Mouse (Mus musculus): ENCODE measurements at regions not wholly inside any gene's neighbourhood (a gene's known extent, or its start where the extent isn't known, plus 50 kb on each side); places are given as distances from the start of the nearest gene placed in this dataset.

DNA sequence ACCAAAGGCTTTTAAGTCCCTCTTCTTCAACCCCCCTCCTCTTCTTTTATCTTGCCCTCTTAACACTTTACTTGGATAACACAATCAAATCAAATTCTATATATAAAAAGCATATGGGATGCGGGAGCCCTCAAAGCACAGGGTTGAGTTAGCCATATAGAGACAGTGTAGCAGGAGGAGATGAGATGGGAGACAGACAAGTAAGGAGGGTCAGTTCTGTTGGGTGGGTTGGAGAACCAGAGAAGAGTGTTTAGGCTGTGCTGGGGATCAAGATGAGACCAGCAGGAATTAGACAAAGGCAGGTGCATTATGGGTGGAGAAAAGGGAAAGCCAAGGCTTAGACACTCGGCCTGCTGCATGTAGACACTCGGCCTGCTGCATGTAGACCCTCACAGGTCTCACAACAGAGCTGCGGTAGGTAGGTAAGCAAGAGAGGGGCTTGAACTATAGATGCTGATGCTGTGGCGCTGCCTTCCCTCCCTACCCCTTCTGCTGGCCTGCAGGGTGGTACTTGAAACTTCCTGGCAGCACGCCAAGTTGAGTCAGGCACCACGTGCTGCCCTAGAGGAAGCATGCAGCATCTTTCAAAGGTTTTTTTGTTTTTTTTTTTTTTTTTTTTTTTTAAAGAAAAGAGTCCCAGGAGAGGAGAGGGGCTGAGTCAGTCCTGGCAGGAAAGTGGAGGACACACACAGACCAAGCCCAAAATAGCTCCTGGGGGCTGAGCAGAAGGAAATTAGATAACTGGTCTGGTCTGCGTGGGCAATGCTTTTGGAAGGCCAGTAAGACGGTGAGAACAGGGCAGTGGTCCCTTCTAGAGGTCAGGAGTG is 101.3 kb upstream of the Serp2 start:
- Histone ChIP-seq H3K4me1 (ENCODE audit: control insufficient read depth, insufficient read depth, low read length) (peaks cover 13% of the 10 kb centered on the region), H3K4me3 (ENCODE audit: insufficient read depth, low read depth, low read length) (no peak overlapping the region), H3K27ac (ENCODE audit: insufficient read depth, low read depth, low read length) (no peak overlapping the region; the same call in 1 of the 2 replicates)
- WGBS: 37% methylated on average over 9 of the region's 9 CpGs
- TF ChIP-seq POLR2A (IDR thresholded peaks at IDR 0.05; ENCODE audit: insufficient read depth, low read depth, low read length): no peak
- TF ChIP-seq CTCF (IDR thresholded peaks at IDR 0.05; ENCODE audit: insufficient read depth, low read depth, low read length): no peak

DNA sequence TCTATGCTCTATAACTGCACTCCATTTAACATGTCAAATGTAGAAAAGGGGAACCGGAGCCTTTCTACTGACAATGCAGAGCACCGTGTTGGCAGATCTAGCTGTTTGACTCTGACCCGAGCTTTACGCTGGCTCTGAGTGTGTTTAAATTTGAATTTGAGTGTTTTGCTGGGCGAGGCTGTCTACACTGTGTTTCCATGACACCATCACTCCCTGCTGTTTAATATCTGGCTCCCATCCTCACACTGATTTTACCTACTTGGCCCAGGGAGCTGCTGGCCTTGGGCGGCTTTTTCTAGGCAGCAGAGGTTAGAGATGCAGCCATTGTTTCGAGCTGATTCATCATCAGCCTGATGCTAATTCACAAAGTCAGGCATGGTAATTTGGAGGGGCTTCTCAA is 100.7 kb upstream of the Serp2 start:
- TF ChIP-seq CTCF (IDR thresholded peaks at IDR 0.05; ENCODE audit: insufficient read depth, low read depth, low read length) (no peak), POLR2A (IDR thresholded peaks at IDR 0.05; ENCODE audit: insufficient read depth, low read depth, low read length) (no peak)
- Histone ChIP-seq H3K4me3 (ENCODE audit: insufficient read depth, low read depth, low read length) (no peak overlapping the region), H3K27ac (ENCODE audit: insufficient read depth, low read depth, low read length) (no peak overlapping the region), H3K4me1 (ENCODE audit: control insufficient read depth, insufficient read depth, low read length) (peaks cover 14% of the 10 kb centered on the region)
- 45% methylated on average over 7 of the region's 7 CpGs for WGBS

DNA sequence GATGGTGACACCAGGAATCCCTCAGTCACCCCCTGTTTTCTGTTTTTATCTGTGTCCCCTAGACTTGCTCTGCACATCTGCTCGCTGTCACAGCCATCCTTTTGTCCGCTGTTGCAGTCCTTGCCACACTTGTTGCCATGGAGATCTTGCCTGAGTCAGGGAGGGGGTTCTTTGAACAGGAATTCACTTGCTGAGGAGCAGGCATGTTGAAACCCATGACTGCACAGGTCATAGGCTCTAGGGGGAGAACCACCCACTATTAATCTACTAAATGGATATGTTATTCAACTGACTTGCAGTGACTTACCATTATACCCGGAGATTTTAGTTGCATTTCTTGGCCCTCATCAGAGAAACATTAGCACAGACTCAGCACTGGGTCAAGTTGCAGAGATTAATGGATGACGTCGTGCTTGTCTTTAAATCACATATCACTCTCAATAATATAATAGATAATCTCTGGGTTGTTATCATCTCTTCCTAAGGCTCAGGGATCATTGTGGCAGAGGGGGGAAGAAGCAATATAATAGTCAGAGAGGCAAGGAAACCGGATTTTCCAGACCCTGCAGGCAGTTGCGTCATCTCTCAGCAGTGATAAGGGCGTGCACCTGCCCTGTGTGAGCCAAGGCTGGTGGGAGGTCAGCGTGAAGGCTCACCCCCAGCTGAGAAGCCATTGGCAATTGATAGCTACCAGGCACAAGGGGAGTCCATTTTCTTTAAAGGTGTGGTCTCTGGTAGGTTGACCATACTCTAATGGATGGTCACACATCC is 95.9 kb upstream of the Serp2 start:
- peaks cover 10% of the 10 kb centered on the region for H3K4me1 ChIP-seq (ENCODE audit: control insufficient read depth, insufficient read depth, low read length)
- H3K4me3 ChIP-seq (ENCODE audit: insufficient read depth, low read depth, low read length): no peak overlapping the region
- WGBS: 70% methylated on average over 9 of the region's 9 CpGs
- TF ChIP-seq CTCF (IDR thresholded peaks at IDR 0.05; ENCODE audit: insufficient read depth, low read depth, low read length): no peak
- TF ChIP-seq POLR2A (IDR thresholded peaks at IDR 0.05; ENCODE audit: insufficient read depth, low read depth, low read length): no peak
- H3K27ac ChIP-seq (ENCODE audit: insufficient read depth, low read depth, low read length): no peak overlapping the region

DNA sequence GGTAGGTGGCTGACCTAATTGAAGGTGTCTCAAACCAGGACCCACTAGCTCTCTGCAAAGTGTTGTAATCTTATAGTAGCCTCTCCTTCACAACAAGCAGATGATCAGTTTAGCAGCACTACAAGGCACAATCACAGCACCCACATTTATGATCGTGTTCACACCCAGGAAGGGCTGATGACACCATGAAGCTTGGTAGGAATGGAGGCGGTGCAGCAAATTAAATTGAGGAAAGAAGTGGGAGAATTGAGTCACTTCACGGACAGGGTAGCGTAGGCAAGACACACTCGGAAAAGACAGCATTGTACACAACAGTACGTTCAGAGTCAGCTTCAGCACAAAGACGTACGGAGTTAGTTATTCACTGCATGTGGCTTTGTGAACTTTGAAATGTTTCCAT is 94.4 kb upstream of the Serp2 start:
- peaks cover 10% of the 10 kb centered on the region for H3K4me1 ChIP-seq (ENCODE audit: control insufficient read depth, insufficient read depth, low read length)
- WGBS: 57% methylated on average over 8 of the region's 8 CpGs
- no peak overlapping the region for H3K27ac ChIP-seq (ENCODE audit: insufficient read depth, low read depth, low read length)
- TF ChIP-seq POLR2A (IDR thresholded peaks at IDR 0.05; ENCODE audit: insufficient read depth, low read depth, low read length) (no peak), CTCF (IDR thresholded peaks at IDR 0.05; ENCODE audit: insufficient read depth, low read depth, low read length) (no peak)
- H3K4me3 ChIP-seq (ENCODE audit: insufficient read depth, low read depth, low read length): no peak overlapping the region

DNA sequence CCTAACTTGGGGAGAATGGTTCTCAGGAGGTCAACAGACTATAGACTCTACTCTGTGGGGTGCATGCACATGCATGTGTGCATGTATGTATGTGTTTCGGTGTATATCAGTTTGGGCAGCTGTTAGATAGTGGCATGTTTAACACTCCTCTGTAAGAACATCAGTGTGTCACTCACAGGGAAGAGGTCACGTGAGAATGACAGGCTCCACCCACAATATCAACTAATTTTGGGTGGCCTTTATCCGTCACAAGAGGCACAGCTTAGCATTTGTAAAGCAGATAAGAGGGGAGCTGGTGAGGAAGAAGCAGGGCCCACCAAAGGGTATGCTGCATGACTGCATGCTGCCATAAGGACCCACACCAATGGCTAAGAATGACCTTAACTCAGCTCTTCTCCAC is 93.2 kb upstream of the Serp2 start:
- Histone ChIP-seq H3K27ac (ENCODE audit: insufficient read depth, low read depth, low read length) (no peak overlapping the region), H3K4me1 (ENCODE audit: control insufficient read depth, insufficient read depth, low read length) (peaks cover 10% of the 10 kb centered on the region), H3K4me3 (ENCODE audit: insufficient read depth, low read depth, low read length) (no peak overlapping the region)
- no peak for TF ChIP-seq CTCF (IDR thresholded peaks at IDR 0.05; ENCODE audit: insufficient read depth, low read depth, low read length)
- no peak for TF ChIP-seq POLR2A (IDR thresholded peaks at IDR 0.05; ENCODE audit: insufficient read depth, low read depth, low read length)
- 97% methylated on average over 3 of the region's 3 CpGs for WGBS

DNA sequence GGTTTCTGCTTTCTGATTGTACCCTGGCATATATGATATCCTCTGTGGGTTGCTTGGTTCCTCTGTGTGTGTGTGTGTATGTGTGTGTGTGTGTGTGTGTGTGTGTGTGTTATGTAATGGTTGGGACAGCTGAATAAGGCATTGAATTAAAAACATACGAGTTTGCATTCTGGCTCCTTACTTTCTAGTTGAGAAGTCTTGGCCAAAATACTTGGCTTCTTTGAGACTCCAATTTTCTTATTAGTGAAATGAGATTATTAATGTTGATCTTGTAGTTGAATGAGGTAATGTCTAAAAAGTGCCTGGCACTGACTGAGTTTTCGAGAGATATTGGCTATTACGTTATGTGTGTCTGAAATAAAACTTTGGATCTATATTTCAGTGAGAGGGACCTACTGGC is 88.0 kb upstream of the Serp2 start:
- WGBS: 72% methylated on average over 3 of the region's 3 CpGs
- peaks cover 3% of the 10 kb centered on the region for H3K4me1 ChIP-seq (ENCODE audit: control insufficient read depth, insufficient read depth, low read length)
- TF ChIP-seq CTCF (IDR thresholded peaks at IDR 0.05; ENCODE audit: insufficient read depth, low read depth, low read length): no peak
- TF ChIP-seq POLR2A (IDR thresholded peaks at IDR 0.05; ENCODE audit: insufficient read depth, low read depth, low read length): no peak

DNA sequence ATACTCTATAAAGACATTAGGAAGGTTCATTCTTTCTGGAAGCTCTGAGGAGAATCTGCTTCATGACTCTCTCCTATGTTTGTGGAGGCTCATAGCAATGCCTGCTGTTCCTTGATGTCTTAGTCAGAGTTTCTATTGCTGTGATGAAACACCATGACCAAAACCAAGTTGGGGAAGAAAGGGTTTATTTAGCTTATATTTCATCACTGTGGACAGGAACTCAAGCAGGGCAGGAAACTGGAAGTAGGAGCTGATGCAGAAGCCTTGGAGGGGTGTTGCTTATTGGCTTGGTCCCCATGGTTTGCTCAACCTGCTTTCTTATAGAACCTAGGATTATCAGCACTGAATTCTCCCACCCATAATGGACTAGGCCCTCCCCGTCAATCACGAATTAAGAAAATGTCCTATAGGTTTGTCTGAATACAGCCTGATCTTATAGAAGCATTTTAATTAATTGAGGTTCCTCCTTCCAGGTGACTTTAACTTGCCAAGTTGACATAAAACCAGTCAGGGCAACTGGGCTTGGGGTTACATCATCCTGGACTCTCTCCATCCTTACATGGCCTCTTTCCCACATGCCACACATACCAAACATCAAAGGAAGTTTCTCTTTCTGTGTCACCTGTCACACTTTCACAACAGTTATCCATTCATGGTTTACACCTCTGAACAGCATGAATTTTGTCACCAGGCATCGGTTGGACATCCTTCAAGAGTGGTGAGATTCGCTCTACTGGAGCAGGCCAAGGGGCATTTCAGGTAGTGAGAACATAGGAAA is 85.3 kb upstream of the Serp2 start:
- no peaks in the 10 kb centered on the region for H3K4me1 ChIP-seq (ENCODE audit: control insufficient read depth, insufficient read depth, low read length)
- 96% methylated on average over 4 of the region's 4 CpGs for WGBS
- TF ChIP-seq POLR2A (IDR thresholded peaks at IDR 0.05; ENCODE audit: insufficient read depth, low read depth, low read length) (no peak), CTCF (IDR thresholded peaks at IDR 0.05; ENCODE audit: insufficient read depth, low read depth, low read length) (no peak)
- no peak overlapping the region for H3K4me3 ChIP-seq (ENCODE audit: insufficient read depth, low read depth, low read length)
- no peak overlapping the region for H3K27ac ChIP-seq (ENCODE audit: insufficient read depth, low read depth, low read length)

More for the DNA sequence above, 88.0 kb upstream of the Serp2 start:
- Histone ChIP-seq H3K4me3 (ENCODE audit: insufficient read depth, low read depth, low read length) (no peak overlapping the region), H3K27ac (ENCODE audit: insufficient read depth, low read depth, low read length) (no peak overlapping the region)

DNA sequence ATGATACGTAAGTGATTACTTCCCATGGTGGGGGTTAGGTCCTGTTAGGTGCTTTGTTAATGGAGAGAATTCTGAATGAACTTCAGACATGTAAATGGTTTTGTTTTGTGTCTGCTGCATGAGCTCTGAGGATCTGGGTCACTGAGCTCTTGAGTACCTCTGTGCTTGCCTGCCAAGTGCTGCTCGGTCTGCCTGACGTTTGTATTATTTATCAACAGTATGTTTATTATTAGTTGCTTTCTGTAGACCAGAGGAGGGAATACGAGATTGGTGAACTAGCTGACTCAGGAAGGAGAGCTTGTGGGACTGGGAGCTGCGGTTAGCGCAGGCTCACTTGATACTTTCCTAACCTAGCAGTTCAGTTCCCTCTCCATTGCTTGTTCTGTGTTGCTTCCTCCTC is 76.5 kb upstream of the Serp2 start:
- TF ChIP-seq CTCF (IDR thresholded peaks at IDR 0.05; ENCODE audit: insufficient read depth, low read depth, low read length) (no peak), POLR2A (IDR thresholded peaks at IDR 0.05; ENCODE audit: insufficient read depth, low read depth, low read length) (no peak)
- Histone ChIP-seq H3K27ac (ENCODE audit: insufficient read depth, low read depth, low read length) (no peak overlapping the region), H3K4me1 (ENCODE audit: control insufficient read depth, insufficient read depth, low read length) (peaks cover 3% of the 10 kb centered on the region; the same call in 1 of the 2 replicates), H3K4me3 (ENCODE audit: insufficient read depth, low read depth, low read length) (no peak overlapping the region)
- 49% methylated on average over 6 of the region's 6 CpGs for WGBS

Measured in olfactory bulb, adult 2 months (tissue).